9 mouse cellular contexts compared by ENCODE assay signal in genomic region chr3:35066824-35067223, GRCm38 (mm10).
DNase-seq lines count a peak whose midpoint lies in the region; ATAC-seq and TF ChIP-seq lines count a peak whose summit lies in the region.
"Had no signal": no experiment of that assay in that cellular context is flagged by ENCODE, and none has a peak within 500 bp of the region (broad histone marks: within the 10 kb centered on the region; RNA-seq: fewer than 3 reads in every experiment).

No protein-coding gene starts in this region.

- H3K27me3 ChIP-seq in embryonic facial prominence, embryonic 14.5 days (replicated peaks; ENCODE audit: control insufficient read depth, insufficient read depth, low read length): no peaks in the 10 kb centered on the region
- 0 out of 2 replicates have a peak, but pooled peaks cover under 1% of the 10 kb centered on the region for H3K27me3 ChIP-seq in embryonic facial prominence, embryonic 10.5 days (replicated peaks; ENCODE audit: low read depth, poor library complexity, severe bottlenecking)
- H3K27me3 ChIP-seq in lung, embryonic 14.5 days (ENCODE audit: insufficient read depth, low read length): no peaks in the 10 kb centered on the region
- no peaks in the 10 kb centered on the region for H3K27me3 ChIP-seq in stomach, embryonic 15.5 days (replicated peaks)
- no peaks in the 10 kb centered on the region for H3K27me3 ChIP-seq in thymus, adult 2 months (ENCODE audit: control insufficient read depth, insufficient read depth, low read length)
- H3K27me3 ChIP-seq: hindbrain, embryonic 12.5 days had no signal

- no peak overlapping the region for H3K4me3 ChIP-seq in embryonic facial prominence, embryonic 14.5 days (ENCODE audit: low read depth, low read length)
- H3K4me3 ChIP-seq in embryonic facial prominence, embryonic 10.5 days: no peak overlapping the region
- no peak overlapping the region for H3K4me3 ChIP-seq in lung, embryonic 14.5 days (ENCODE audit: low read depth, low read length)
- no peak overlapping the region for H3K4me3 ChIP-seq in stomach, embryonic 15.5 days (replicated peaks)
- H3K4me3 ChIP-seq in thymus, adult 2 months (ENCODE audit: control insufficient read depth, insufficient read depth, low read length): no peak overlapping the region
- H3K4me3 ChIP-seq: hindbrain, embryonic 12.5 days had no signal

- TF ChIP-seq CTCF in lung, embryonic 14.5 days (IDR thresholded peaks at IDR 0.05; ENCODE audit: low read depth): no peak
- TF ChIP-seq CTCF in thymus, adult 2 months (IDR thresholded peaks at IDR 0.05; ENCODE audit: borderline replicate concordance, control insufficient read depth, extremely low read depth, insufficient read depth, low read length, poor library complexity): no peak

- no peaks in the 10 kb centered on the region for H3K4me1 ChIP-seq in embryonic facial prominence, embryonic 14.5 days (ENCODE audit: control insufficient read depth, insufficient read depth, low read length)
- peaks cover 4% of the 10 kb centered on the region; the same call in 1 of the 2 replicates for H3K4me1 ChIP-seq in embryonic facial prominence, embryonic 10.5 days
- no peaks in the 10 kb centered on the region for H3K4me1 ChIP-seq in lung, embryonic 14.5 days (ENCODE audit: insufficient read depth)
- no peaks in the 10 kb centered on the region; the same call in 1 of the 2 replicates for H3K4me1 ChIP-seq in stomach, embryonic 15.5 days
- no peaks in the 10 kb centered on the region for H3K4me1 ChIP-seq in thymus, adult 2 months (replicated peaks; ENCODE audit: control insufficient read depth, insufficient read depth, low read length)
- H3K4me1 ChIP-seq: hindbrain, embryonic 12.5 days had no signal

- TF ChIP-seq POLR2A in thymus, adult 2 months (IDR thresholded peaks at IDR 0.05; ENCODE audit: control insufficient read depth, extremely low read depth, insufficient read depth, low read length, poor library complexity): no peak

- DNase-seq in embryonic facial prominence, embryonic 14.5 days (ENCODE audit: low spot score): peak; percentile 40
- DNase-seq in embryonic facial prominence, embryonic 10.5 days (ENCODE audit: low spot score): no peak
- peak; percentile 25 for DNase-seq in lung, embryonic 14.5 days
- DNase-seq in lung, postnatal 14 days: no peak
- DNase-seq in left cerebral cortex, postnatal 4 days: peak; percentile 18
- DNase-seq in kidney, adult 9 months: no peak
- DNase-seq in thymus, adult 2 months: no peak

- H3K36me3 ChIP-seq in embryonic facial prominence, embryonic 14.5 days (ENCODE audit: control insufficient read depth, insufficient read depth, low read length): no peaks in the 10 kb centered on the region
- H3K36me3 ChIP-seq in embryonic facial prominence, embryonic 10.5 days (replicated peaks): no peaks in the 10 kb centered on the region
- H3K36me3 ChIP-seq in lung, embryonic 14.5 days (ENCODE audit: insufficient read depth): no peaks in the 10 kb centered on the region
- no peaks in the 10 kb centered on the region for H3K36me3 ChIP-seq in stomach, embryonic 15.5 days
- H3K36me3 ChIP-seq in thymus, adult 2 months (ENCODE audit: control insufficient read depth, insufficient read depth, low read length): no peaks in the 10 kb centered on the region
- H3K36me3 ChIP-seq: hindbrain, embryonic 12.5 days had no signal

- H3K27ac ChIP-seq in embryonic facial prominence, embryonic 14.5 days (replicated peaks; ENCODE audit: low read depth, low read length): no peak overlapping the region
- H3K27ac ChIP-seq in embryonic facial prominence, embryonic 10.5 days (replicated peaks): no peak overlapping the region
- no peak overlapping the region for H3K27ac ChIP-seq in lung, embryonic 14.5 days (ENCODE audit: low read depth)
- peak overlapping the region; percentile 48; the same call in 1 of the 2 replicates for H3K27ac ChIP-seq in stomach, embryonic 15.5 days
- H3K27ac ChIP-seq in thymus, adult 2 months (ENCODE audit: control insufficient read depth, insufficient read depth, low read length): no peak overlapping the region
- H3K27ac ChIP-seq: hindbrain, embryonic 12.5 days had no signal

- intact Hi-C loops in left cerebral cortex, postnatal 4 days (cut with DNase I): no loop called here

- no peak overlapping the region for H3K4me2 ChIP-seq in embryonic facial prominence, embryonic 14.5 days (ENCODE audit: low read depth, low read length)
- H3K4me2 ChIP-seq in lung, embryonic 14.5 days: no peak overlapping the region
- H3K4me2 ChIP-seq in stomach, embryonic 15.5 days: no peak overlapping the region
- H3K4me2 ChIP-seq: hindbrain, embryonic 12.5 days had no signal

- H3K9ac ChIP-seq in embryonic facial prominence, embryonic 14.5 days (ENCODE audit: low read depth, low read length): no peak overlapping the region
- H3K9ac ChIP-seq in lung, embryonic 14.5 days: no peak overlapping the region
- H3K9ac ChIP-seq in stomach, embryonic 15.5 days: no peak overlapping the region
- H3K9ac ChIP-seq: hindbrain, embryonic 12.5 days had no signal

- peak; percentile 53; the same call in 1 of the 2 replicates for ATAC-seq in embryonic facial prominence, embryonic 14.5 days (ENCODE audit: low read depth)
- ATAC-seq in lung, embryonic 14.5 days (ENCODE audit: insufficient read depth): peak; percentile 54; the same call in 1 of the 2 replicates
- ATAC-seq in stomach, embryonic 15.5 days (ENCODE audit: insufficient read depth, low FRiP score, low read depth): peak; percentile 86

- no peaks in the 10 kb centered on the region for H3K9me3 ChIP-seq in embryonic facial prominence, embryonic 14.5 days (ENCODE audit: control insufficient read depth, low read length)
- H3K9me3 ChIP-seq in embryonic facial prominence, embryonic 10.5 days: no peaks in the 10 kb centered on the region
- H3K9me3 ChIP-seq in lung, embryonic 14.5 days (ENCODE audit: low read depth, low read length): no peaks in the 10 kb centered on the region
- no peaks in the 10 kb centered on the region for H3K9me3 ChIP-seq in stomach, embryonic 15.5 days
- H3K9me3 ChIP-seq: hindbrain, embryonic 12.5 days had no signal

- WGBS in embryonic facial prominence, embryonic 14.5 days: 57% methylated on average over 9 of the region's 9 CpGs
- WGBS in embryonic facial prominence, embryonic 10.5 days: 70% methylated on average over 9 of the region's 9 CpGs
- WGBS in lung, embryonic 14.5 days: 39% methylated on average over 9 of the region's 9 CpGs
- WGBS in stomach, embryonic 15.5 days: 29% methylated on average over 9 of the region's 9 CpGs
- WGBS in thymus, adult 2 months: 79% methylated on average over 9 of the region's 9 CpGs

Comparison
In these comparisons a context has a peak if more than half of its experiments do, and no peak if none do; other contexts are left out.
1. DNase-seq: peak in embryonic facial prominence, embryonic 14.5 days (single experiment), lung, embryonic 14.5 days (single experiment) and left cerebral cortex, postnatal 4 days (single experiment); none in embryonic facial prominence, embryonic 10.5 days (single experiment), lung, postnatal 14 days (single experiment), kidney, adult 9 months (single experiment) and thymus, adult 2 months (single experiment).
2. Peak in every context shown above with its lines, with median percentiles within 50 percentile points of each other: ATAC-seq.